Mouse (Mus musculus) frontal cortex, postnatal 10 days (tissue): ENCODE data around the gene Cdc25b.
"Not testable (repeated sequence)": the region's sequence is repeated elsewhere in the genome, so short reads cannot be mapped to it uniquely, and the experiment has no call there.

ENCODE experiments used
- DNase-seq, 2 experiments: peaks; one replicate each; pipeline ENCODE4 v3.0.0; 2022; ENCODE audit warnings: low spot score in 2 of 2, mixed read lengths in 1 of 2

The Cdc25b gene

GRCm38 (mm10) chr2:131225178-131225577 lies 38.4 kb downstream of the Cdc25b start:
- no peak for DNase-seq

GRCm38 (mm10) chr2:131226669-131227068 lies 39.9 kb downstream of the Cdc25b start:
- not testable (repeated sequence) for DNase-seq

- DNase-seq = no peak
These were observed 40.5 kb downstream of the Cdc25b start for GRCm38 (mm10) chr2:131227243-131227642.

GRCm38 (mm10) chr2:131232558-131232957 lies 45.8 kb downstream of the Cdc25b start:
- DNase-seq = no peak

GRCm38 (mm10) chr2:131233307-131234126 lies 46.8 kb downstream of the Cdc25b start, which contains the start of gene Mavs:
TSS of gene Mavs (plus strand) at chr2:131234063.
- peak; percentile 91 to 92 for DNase-seq

GRCm38 (mm10) chr2:131234127-131234650 lies 47.4 kb downstream of the Cdc25b start:
- DNase-seq = no peak

GRCm38 (mm10) chr2:131234970-131235635 lies 48.4 kb downstream of the Cdc25b start:
- DNase-seq = no peak

- DNase-seq = no peak
These were observed 55.4 kb downstream of the Cdc25b start for GRCm38 (mm10) chr2:131242180-131242579.

GRCm38 (mm10) chr2:131242929-131243328 lies 56.2 kb downstream of the Cdc25b start:
- no peak for DNase-seq
